Comparison of ENCODE assay signal across 27 mouse cellular contexts in the genomic region with DNA sequence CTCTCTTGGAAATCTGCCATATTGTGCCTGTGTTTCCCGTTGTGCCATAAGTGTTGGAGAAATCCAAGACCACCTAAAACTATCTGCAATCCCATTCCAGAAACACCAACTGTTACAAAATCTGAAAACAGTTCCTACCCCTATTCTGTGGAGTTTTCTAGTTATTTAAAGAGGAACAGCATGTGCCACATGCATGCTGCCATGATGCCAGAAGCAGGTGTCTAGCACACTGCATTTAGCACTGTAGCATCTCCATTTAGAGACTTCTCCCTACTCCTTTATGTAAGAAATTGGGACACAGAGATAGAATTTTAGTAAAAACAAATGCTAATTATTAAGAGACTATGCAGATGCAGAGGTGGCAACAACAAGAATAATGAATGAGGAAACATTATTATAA.
DNase-seq lines count a peak whose midpoint lies in the region; ATAC-seq and TF ChIP-seq lines count a peak whose summit lies in the region.
"Had no signal": no experiment of that assay in that cellular context is flagged by ENCODE, and none has a peak within 500 bp of the region (broad histone marks: within the 10 kb centered on the region; RNA-seq: fewer than 3 reads in every experiment).

No protein-coding gene starts in this region.

- no peaks in the 10 kb centered on the region for H3K27me3 ChIP-seq in forebrain, embryonic 15.5 days
- H3K27me3 ChIP-seq in forebrain, embryonic 10.5 days (ENCODE audit: poor library complexity, severe bottlenecking) = no peaks in the 10 kb centered on the region
- no peaks in the 10 kb centered on the region for H3K27me3 ChIP-seq in kidney, embryonic 14.5 days (ENCODE audit: control insufficient read depth, insufficient read depth, low read length)
- H3K27me3 ChIP-seq in hindbrain, embryonic 14.5 days (ENCODE audit: control insufficient read depth, insufficient read depth, low read length) = no peaks in the 10 kb centered on the region
- H3K27me3 ChIP-seq: CH12.LX; intestine, embryonic 15.5 days; liver, embryonic 15.5 days; lung, embryonic 15.5 days; Patski had no signal

- H3K4me3 ChIP-seq in forebrain, embryonic 15.5 days = no peak overlapping the region
- H3K4me3 ChIP-seq in forebrain, embryonic 10.5 days = no peak overlapping the region
- H3K4me3 ChIP-seq in kidney, embryonic 14.5 days (ENCODE audit: low read length) = no peak overlapping the region
- no peak overlapping the region for H3K4me3 ChIP-seq in hindbrain, embryonic 14.5 days (replicated peaks; ENCODE audit: low read length)
- H3K4me3 ChIP-seq: heart, embryonic 10.5 days; intestine, embryonic 15.5 days; limb, embryonic 10.5 days; liver, embryonic 15.5 days; lung, embryonic 15.5 days had no signal

- 56% methylated on average over 1 of the region's 1 CpGs for WGBS in forebrain, embryonic 15.5 days
- 77% methylated on average over 1 of the region's 1 CpGs for WGBS in forebrain, embryonic 10.5 days
- 84% methylated on average over 1 of the region's 1 CpGs for WGBS in kidney, embryonic 14.5 days
- WGBS in hindbrain, embryonic 14.5 days = 77% methylated on average over 1 of the region's 1 CpGs

- no peak for TF ChIP-seq POLR2A in brain, embryonic 14.5 days (IDR thresholded peaks at IDR 0.05; ENCODE audit: borderline replicate concordance, extremely low read depth, insufficient read depth, insufficient read length, poor library complexity, severe bottlenecking)

- intact Hi-C loops in left cerebral cortex, postnatal 4 days (cut with DNase I) = no loop called here

- no peaks in the 10 kb centered on the region for H3K9me3 ChIP-seq in forebrain, embryonic 15.5 days
- no peaks in the 10 kb centered on the region for H3K9me3 ChIP-seq in forebrain, embryonic 10.5 days
- H3K9me3 ChIP-seq in kidney, embryonic 14.5 days (ENCODE audit: control insufficient read depth, low read length) = no peaks in the 10 kb centered on the region
- H3K9me3 ChIP-seq in hindbrain, embryonic 14.5 days (ENCODE audit: control insufficient read depth, low read length) = no peaks in the 10 kb centered on the region
- H3K9me3 ChIP-seq: G1E; heart, embryonic 10.5 days; intestine, embryonic 15.5 days; limb, embryonic 10.5 days; liver, embryonic 15.5 days; lung, embryonic 15.5 days had no signal

- no peak for DNase-seq in forebrain, embryonic 10.5 days (ENCODE audit: extremely low spot score, low spot score)
- peak; percentile 38 for DNase-seq in left cerebral cortex, adult 11 months (ENCODE audit: low spot score)
- DNase-seq in left cerebral cortex, postnatal 4 days = no peak
- DNase-seq in brain, embryonic 14.5 days (ENCODE audit: low read depth) = peak; percentile 49
- peak; percentile 20 to 49 for DNase-seq in left cerebral cortex, adult 9 months (ENCODE audit: low spot score in 2 of 2)
- DNase-seq in hindbrain, embryonic 14.5 days (ENCODE audit: low spot score) = no peak
- DNase-seq: adrenal gland, postnatal 36 days; cerebellum, adult 18-20 months; cerebellum, postnatal 25 days; embryo, embryonic 11 days; kidney, adult 8-10 months; kidney, postnatal 14 days; liver; lung, postnatal 36 days; midbrain, embryonic 14.5 days had no signal

- peak; percentile 63; the same call in 1 of the 2 replicates for ATAC-seq in forebrain, embryonic 15.5 days (replicated peaks)
- ATAC-seq in kidney, embryonic 14.5 days (ENCODE audit: low FRiP score, low TSS enrichment) = no peak
- no peak for ATAC-seq in hindbrain, embryonic 14.5 days (ENCODE audit: low FRiP score)
- ATAC-seq: hindbrain, embryonic 16.5 days; intestine, embryonic 15.5 days; Patski had no signal

- H3K4me1 ChIP-seq in forebrain, embryonic 15.5 days = no peaks in the 10 kb centered on the region
- H3K4me1 ChIP-seq in forebrain, embryonic 10.5 days = no peaks in the 10 kb centered on the region
- H3K4me1 ChIP-seq in kidney, embryonic 14.5 days (ENCODE audit: control insufficient read depth, insufficient read depth, low read length) = no peaks in the 10 kb centered on the region
- no peaks in the 10 kb centered on the region for H3K4me1 ChIP-seq in hindbrain, embryonic 14.5 days (replicated peaks; ENCODE audit: control insufficient read depth, insufficient read depth, low read length)
- H3K4me1 ChIP-seq: heart, embryonic 10.5 days; intestine, embryonic 15.5 days; limb, embryonic 10.5 days; liver, embryonic 15.5 days; lung, embryonic 15.5 days had no signal

- no peaks in the 10 kb centered on the region for H3K36me3 ChIP-seq in forebrain, embryonic 15.5 days
- H3K36me3 ChIP-seq in forebrain, embryonic 10.5 days (replicated peaks) = no peaks in the 10 kb centered on the region
- H3K36me3 ChIP-seq in kidney, embryonic 14.5 days (ENCODE audit: control insufficient read depth, insufficient read depth, low read length) = no peaks in the 10 kb centered on the region
- H3K36me3 ChIP-seq in hindbrain, embryonic 14.5 days (replicated peaks; ENCODE audit: control insufficient read depth, insufficient read depth) = no peaks in the 10 kb centered on the region
- H3K36me3 ChIP-seq: G1E; heart, embryonic 10.5 days; intestine, embryonic 15.5 days; limb, embryonic 10.5 days; liver, embryonic 15.5 days; lung, embryonic 15.5 days had no signal

- no peak overlapping the region; the same call in 1 of the 2 replicates for H3K27ac ChIP-seq in forebrain, embryonic 15.5 days (replicated peaks)
- H3K27ac ChIP-seq in forebrain, embryonic 10.5 days = no peak overlapping the region
- no peak overlapping the region for H3K27ac ChIP-seq in kidney, embryonic 14.5 days (ENCODE audit: low read depth, low read length)
- H3K27ac ChIP-seq in hindbrain, embryonic 14.5 days = no peak overlapping the region
- H3K27ac ChIP-seq: heart, embryonic 10.5 days; intestine, embryonic 15.5 days; limb, embryonic 10.5 days; liver, embryonic 15.5 days; lung, embryonic 15.5 days; stomach, postnatal 0 days had no signal

- H3K4me2 ChIP-seq in forebrain, embryonic 15.5 days (replicated peaks) = no peak overlapping the region
- H3K4me2 ChIP-seq in kidney, embryonic 14.5 days (replicated peaks; ENCODE audit: low read depth, low read length) = no peak overlapping the region
- H3K4me2 ChIP-seq in hindbrain, embryonic 14.5 days (replicated peaks) = no peak overlapping the region
- H3K4me2 ChIP-seq: intestine, embryonic 15.5 days; liver, embryonic 15.5 days; lung, embryonic 15.5 days had no signal

- TF ChIP-seq CTCF in brain, embryonic 14.5 days (IDR thresholded peaks at IDR 0.05; ENCODE audit: borderline replicate concordance, extremely low read depth, insufficient read depth, insufficient read length) = no peak

- no peak overlapping the region for H3K9ac ChIP-seq in forebrain, embryonic 15.5 days (replicated peaks)
- H3K9ac ChIP-seq in kidney, embryonic 14.5 days (ENCODE audit: low read depth, low read length) = no peak overlapping the region
- no peak overlapping the region for H3K9ac ChIP-seq in hindbrain, embryonic 14.5 days
- H3K9ac ChIP-seq: intestine, embryonic 15.5 days; liver, embryonic 15.5 days; lung, embryonic 15.5 days had no signal

Comparison
In these comparisons a context has a peak if more than half of its experiments do, and no peak if none do; other contexts are left out.
1. DNase-seq: peak in left cerebral cortex, adult 11 months (single experiment), brain, embryonic 14.5 days (single experiment) and left cerebral cortex, adult 9 months (2 of 2); none in forebrain, embryonic 10.5 days (single experiment), left cerebral cortex, postnatal 4 days (single experiment) and hindbrain, embryonic 14.5 days (single experiment).